Mouse (Mus musculus): ENCODE measurements around the gene Cenpx.
"Not testable (repeated sequence)": the region's sequence is repeated elsewhere in the genome, so short reads cannot be mapped to it uniquely, and the experiment has no call there.

The Cenpx gene

DNA sequence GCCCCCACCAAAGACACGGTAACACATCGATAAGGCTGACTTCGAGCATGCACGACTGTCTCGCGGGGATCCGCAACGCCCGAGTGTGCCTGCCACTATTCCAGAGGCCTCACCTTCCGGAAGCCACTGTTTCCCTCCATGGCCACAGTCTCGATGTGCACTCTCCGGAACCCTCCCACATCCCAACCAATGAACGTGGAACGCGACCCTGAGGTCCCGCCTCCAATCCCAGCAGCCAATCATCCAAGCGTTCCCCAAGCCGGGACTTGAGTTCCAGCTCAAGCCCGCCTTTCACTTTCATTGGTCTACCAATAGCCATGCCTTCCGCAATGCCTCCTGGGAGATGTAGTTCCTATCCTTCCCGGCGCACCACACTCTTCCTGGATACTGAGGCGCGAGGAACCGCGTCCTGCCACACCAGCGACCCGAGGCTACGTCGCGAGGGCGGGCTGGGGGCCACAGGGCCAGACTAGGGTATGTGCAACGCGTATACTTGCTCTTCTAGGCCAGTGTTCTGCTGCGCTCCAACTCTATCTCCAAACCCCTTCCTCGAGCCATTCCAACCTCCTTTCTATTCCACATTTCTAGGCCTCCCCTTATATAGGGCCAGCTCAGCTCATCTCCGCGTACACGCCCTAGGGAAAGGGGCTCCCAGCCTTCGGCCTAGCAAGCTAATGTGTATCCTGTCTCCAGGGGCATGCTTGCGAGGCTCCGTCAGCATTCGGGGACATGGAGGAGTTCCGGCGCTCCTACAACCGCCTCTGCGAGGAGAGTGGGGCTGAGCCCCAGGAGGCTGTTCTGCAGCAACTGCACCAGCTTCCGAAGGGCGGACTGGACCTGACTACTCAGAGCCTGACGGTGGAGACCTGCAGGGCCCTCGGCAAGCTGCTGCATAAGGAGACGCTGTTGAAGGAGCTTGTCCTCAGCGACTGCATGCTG lies at the start of gene Cenpx, which contains the start of gene Lrrc45:
TSS of gene Cenpx (minus strand) at position 159 of the 939 bp plus-strand sequence.
TSS of gene Lrrc45 (plus strand) at position 346 of the 939 bp plus-strand sequence.
- DNase-seq = peak; percentile 93

DNA sequence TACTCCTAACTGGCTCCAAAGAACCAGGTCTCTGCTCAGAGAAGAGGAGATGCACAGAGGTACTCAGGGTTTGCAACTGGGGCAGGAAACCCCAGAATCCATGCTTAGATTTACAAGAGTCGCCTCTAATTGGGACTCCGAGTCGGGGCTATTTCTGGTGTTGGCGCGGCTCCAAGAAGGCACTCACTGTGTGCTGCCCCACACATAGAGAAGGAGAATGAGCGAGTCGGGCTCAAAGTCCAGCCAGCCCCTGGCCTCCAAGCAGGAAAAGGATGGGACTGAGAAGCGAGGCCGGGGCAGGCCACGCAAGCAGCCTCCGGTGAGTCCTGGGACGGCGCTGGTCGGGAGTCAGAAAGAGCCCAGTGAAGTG lies 49.1 kb upstream of the Cenpx start, which contains the start of gene Hmga1b:
TSS of gene Hmga1b (plus strand) at position 123 of the 370 bp plus-strand sequence.
- not testable (repeated sequence) for DNase-seq

DNA sequence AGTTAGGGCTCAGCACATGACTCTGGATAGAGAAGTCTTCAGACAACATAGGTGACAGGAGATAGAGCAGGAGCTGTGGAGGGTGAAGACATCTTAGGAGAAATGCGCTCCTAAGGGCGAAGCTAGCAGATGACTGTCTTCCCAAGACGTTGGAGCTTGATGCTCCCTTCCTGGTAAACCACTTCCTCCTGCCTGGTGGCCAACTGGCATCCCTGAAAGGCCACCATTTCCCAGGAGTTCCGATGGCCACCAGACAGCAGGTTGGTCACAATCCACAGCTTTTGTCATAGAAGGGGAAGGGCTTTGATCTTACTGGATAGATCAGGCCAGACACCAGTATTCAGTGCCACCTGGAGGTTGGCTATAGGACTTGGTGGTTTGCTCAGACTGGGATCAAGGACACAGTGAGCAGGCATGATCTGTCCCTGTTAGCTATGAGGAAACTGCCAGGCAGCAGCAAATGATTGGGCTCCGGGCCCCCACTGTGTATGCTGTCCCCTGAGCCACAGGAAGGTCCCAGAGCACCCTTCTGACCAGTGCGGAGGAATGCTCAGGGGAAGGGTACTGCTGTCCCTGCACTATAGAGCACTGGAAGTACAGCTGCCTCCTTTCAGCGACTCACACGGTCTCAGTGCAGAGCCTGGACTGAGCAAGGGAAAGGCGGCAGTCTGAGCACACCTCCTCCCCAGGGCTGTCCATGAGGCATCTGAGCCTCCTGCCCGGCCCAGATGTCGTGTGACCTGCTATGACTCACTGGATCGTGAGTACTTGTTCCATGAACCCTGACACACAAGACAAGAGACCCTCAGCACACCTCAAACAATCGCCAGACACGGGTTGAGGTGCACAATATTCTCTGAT lies 48.5 kb upstream of the Cenpx start:
- no peak for DNase-seq

DNA sequence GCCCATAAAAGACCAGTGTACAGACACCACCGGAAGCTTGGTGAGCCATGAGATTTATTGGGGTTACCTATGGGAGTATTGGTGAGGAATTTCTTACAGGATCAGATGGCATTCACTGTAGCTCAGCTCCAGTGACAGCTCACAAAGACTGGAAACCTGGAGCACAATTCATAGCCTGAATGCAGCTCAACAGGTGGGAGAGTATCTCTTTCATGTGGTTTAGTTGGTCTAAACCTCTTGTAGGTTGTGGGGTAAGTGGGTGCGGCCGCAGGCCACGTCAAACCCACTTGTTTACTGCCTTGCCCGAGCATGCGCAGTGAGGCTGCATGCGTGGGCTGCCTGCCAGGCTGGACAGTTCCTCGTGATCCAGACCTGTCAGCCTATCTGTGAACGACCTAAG lies 46.7 kb upstream of the Cenpx start:
- DNase-seq = no peak

DNA sequence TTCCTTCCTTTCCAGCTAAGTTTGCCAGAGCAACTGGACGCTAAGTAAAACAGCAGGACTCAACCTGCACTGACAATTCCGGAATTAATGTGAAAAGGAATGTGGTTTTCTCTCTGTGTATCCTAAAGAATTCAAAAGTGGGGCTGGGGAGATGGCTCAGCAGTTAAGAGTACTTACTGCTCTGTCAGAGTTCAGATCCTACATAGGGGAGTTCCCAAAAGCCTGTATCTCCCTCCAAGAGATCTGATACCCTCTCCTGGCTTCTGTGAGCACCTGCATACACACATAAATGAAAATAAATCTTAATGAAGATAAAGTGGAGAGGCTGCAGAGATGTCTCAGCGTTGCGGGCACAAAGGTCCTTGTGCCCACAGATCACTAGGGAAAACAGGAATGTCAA lies 38.1 kb upstream of the Cenpx start:
- no peak for DNase-seq

DNA sequence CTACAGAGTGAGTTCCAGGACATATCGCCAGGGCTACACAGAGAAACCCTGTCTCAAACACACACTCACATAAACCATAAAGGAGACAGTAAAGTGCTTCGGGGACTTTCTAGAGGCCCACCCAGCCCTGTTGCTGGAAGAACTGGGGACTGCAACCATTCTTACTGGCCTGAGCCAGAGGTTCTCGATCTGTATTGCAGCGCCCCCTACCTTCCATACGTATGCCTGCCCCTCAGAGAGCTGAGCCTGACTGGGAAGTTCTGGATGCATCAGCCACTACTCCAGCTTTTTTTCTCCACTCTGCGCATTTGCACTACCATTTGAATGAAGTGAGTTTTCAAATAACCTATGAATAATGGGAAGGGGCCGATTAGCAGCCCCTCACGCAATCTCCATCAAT lies 35.9 kb upstream of the Cenpx start:
- DNase-seq = no peak

DNA sequence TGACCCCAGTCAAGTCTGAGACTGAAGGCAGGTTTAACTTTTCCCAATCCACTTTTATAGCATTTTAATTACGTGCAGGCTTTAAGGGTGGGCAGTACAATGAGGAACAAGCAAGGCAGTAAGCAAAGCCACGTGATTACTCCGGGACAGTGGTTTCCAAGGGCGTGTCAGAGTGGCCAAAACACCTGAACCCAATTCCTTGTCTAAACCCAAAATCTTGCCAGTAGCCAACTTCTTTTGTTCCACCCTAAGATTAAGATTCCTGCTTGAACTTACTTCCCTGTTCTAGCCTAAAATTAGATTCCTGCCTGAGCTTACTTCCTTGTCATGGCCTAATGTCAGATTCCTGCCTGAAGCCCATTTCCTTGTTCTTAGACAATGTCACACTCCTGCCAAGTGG lies 34.4 kb upstream of the Cenpx start:
- no peak for DNase-seq

DNA sequence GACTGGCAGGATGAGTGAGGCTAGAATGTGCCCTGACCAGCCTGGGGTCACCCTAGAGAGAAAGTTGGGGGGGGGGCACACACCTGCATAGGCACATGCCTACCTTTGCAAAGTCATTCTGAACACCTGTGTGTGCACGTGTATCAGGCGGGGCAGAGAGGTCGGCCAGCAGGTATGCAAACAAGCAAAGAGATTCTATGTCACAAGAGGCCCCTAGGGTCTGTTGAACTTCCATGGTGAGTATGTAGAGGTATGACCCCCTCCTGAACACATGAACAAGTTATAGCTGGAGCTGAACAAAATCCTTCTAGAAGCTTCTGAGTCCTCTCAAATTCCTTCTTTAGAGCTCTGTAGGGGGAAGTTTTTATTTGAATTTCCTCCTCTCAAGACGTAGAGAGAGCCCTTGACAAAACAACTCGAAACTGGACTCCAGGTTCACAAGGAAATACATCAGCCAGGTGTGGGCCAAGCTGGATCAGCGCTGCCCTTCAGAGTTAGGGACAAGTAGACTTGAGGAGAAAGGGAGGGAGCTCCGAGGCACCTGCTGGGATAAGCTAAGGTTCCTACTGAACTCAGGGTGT lies 30.7 kb upstream of the Cenpx start:
- DNase-seq = no peak

DNA sequence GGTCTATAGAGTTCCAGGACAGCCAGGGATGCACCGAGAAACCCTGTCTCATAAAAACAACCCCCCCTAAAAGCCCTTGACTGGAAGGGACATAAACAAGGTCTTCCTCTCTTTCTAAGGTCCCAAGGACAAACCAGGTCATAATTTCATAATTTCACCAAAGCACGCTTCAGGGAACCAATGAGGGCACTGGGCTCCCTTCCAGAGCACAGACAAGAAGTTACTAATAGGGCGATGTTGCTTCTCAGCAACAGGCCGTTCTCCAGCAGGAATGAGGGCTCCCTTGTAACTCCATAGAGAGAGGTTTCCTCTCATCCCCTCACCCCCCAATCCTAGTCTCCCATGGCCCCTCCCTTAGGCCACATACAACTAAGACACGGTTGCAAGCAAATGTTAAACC lies 27.4 kb upstream of the Cenpx start:
- DNase-seq = no peak

DNA sequence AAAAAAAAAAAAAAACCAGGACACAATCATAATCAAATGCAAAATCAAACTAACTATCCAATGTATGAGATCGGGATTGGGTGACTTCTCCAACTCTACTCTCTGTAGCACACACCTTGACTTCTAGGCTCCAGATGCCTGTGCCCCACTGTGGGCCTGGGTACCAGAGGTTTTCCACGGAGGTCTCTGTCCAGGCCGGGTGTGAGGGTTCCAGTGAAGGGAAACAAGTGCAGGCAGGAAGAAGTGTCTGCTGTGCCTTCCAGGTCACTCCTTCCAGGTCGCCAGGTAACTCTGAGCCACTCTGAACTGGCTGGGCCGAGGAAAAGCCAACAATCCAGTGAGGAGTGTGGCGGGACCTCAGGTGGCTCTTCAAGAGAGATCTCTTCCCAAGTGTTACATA lies 22.9 kb upstream of the Cenpx start:
- DNase-seq = no peak

DNA sequence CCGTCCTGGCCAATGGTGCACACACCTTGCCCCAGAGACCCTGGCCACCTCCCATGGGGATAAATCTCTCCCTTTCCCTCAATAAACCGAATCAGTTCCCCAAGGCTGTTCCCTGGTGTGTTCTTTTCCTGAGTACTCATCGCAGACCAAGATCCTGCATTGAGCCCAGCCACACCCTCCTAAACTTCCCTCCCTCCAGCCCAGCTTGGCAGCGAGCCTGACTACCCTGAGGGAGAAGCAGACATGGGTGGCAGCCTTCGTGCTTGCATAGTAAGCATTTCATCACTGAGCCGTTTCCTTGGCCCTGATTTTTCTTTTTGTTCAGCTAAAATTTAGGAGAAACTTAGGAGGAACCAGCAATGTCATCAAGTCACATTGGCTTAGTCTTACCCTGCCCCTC lies 20.0 kb upstream of the Cenpx start:
- no peak for DNase-seq

DNA sequence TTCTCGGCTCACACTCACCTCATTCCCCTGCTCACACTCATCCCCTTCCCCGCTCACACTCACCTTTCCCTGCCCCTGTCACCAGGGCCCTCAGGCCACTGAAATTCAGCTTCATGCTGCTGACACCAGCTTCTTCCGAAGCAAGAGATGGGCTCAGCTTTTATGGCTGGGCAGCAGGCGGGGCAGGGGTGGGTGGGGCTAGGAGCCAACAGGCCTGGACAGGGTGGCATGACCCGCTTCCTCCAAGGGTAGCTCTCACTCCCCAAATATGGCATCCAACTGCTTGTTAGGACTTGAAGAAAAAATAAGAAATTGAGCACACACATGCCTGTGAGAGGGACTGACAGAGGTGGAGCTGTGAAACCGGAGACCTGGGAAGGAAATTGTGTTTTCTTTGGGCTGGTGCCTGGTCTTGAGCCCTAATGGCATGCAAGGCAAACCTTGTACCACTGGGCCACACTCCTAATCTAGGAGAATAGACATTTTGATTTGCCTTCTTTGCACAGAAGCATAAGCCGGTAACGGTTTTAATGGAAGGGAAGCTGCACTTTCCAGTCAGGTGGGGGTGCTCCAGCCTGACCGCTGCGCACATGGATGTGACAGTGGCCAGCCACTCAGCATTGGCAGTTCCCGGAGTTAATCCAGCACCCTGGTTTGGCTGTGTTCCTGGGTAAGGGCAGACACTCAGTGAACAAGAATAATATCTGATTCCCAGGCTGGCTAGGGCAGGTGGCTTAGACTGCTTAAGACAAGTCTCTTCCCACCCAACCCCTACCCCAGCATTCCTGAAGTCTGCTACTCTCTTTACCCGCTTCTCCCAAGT lies 18.5 kb upstream of the Cenpx start, which contains the start of gene Cbr2:
TSS of gene Cbr2 (minus strand) at position 257 of the 823 bp plus-strand sequence.
- no peak for DNase-seq

DNA sequence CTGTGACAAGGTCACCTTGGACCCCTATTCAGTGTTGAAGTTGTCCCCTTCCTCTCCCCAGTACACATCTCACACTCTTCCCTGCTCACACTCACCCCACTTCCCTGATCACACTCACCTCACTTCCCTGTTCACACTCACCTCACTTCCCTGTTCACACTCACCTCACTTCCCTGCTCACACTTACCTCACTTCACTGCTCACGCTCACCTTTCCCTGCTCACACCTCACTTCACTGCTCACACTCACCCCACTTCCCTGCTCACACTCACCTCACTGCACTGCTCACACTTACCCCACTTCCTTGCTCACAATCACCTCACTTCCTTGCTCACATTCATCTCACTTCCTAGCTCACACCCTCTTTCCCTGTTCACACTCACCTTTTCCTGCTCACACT lies 17.9 kb upstream of the Cenpx start:
- DNase-seq = no peak

DNA sequence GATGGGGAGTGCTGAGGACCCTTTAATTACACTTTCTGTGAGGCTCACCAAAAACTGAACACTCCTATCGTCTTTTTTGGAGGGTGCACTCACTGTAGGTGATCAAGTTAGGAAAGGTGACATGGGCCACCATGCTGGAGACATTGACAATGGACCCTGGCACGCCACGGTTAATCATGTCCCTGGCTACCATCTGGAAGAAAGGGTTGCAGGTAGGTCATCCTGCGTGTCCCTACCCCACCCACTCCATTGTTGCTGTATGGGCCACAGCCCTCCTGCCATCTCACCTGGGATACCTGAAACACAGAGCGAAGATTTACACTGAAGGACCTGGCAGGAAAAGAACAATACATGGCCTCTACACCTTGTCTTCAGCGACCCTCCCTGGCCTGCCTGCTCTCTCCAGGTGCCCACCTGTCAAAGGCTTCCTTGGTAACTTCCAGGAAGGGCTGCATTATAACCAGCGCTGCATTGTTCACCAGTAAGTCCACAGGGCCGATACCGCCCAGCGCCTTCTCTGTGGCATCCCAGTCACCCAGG lies 16.9 kb upstream of the Cenpx start:
- DNase-seq = no peak

DNA sequence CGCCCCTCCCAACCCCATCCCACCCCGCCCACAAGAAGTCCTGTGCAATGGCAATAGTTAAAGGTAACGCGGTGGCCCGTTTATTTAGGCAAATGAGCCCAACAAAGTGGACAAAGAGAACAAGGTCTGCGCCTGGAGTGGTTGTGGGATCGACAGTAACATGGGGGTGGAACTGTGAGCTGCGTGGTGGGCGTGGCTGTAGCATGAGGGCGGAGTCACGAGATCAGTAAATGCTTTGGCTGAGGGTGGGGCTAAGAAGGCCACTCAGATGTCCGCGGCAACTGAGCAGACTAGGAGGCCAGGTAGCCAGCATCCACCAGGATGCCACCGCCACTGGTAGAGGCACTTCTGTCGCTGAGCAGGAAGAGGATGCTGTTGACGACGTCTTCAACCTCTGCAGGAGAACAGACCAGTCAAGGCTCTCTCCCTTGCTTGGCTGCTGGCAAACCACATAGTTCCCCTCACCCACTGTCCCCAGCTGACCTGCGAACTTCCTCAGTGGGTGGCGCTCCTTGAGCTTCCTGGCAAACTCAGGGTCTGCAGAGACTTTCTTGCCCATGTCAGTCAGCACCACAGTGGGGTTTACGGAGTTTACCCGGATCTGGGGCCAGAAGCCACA lies 16.0 kb upstream of the Cenpx start:
- not testable (repeated sequence) for DNase-seq

DNA sequence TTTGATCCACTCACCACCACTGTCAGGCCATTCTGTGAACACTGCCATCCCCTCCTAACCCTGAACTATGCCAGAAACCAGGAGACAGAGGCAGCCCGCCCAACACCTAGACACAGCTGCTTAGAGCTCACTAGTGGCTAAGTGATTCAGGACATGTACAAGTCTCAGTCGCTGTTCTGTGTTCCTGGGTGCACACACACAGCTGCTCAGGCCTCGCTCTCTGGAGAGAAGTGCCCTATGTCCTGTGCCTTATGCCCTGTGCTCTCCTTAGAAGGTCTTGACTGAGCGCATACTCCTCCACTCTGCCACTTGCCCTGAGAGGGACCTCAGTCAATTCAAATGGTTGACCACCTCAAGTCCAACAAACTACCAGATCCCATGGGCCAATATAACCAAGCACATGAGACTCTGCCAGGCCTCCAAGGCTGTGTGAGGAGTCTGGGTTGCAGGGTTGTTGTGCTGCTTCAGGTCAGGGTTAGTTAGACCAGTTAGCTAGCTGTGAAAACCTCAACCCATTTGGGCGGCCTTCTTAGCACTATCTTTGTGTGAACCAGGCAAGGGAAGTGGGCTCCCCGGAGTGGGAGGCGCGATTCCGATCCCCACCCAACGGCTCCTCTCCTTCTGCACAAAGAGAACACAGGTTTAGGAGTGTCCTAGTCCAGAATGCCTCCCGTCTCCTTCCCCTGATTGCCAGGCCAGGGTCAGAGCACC lies 15.1 kb upstream of the Cenpx start:
- DNase-seq = no peak

DNA sequence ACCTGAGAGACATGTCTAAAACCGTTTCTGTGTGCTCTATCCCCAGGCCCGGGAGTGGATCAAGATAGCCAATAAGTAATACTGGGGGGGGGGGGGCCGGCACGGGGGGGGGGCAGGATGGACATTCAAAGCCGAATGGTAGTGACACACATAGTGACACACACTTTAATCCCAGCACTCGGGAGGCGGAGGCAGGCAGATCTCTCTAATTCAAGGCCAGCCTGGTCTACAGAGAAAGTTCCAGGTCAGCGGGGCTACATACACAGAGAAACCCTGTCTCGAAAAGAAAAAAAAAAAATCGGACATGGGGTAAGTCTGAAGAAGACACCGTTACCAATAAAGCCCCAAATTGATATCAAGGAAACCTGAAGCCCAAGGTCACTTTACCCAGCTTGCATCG lies 14.0 kb upstream of the Cenpx start:
- DNase-seq = no peak

DNA sequence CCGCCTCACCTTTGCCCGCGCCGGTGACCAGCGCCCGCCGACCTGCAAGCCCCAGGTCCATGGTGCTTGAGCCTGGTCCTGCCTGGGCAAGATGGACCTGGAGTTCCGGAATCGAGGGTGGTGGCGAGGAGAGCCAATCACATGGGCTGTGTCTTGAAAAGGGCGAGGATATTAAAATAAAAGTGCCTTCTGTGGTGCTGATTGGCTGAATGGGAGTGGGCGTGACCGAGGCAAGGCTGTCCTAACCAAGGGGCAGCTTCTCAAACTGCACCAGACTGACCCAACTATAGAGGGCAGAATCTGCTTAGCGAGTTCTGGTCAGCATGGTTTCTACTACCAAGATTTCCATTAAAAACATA lies 13.6 kb upstream of the Cenpx start, which contains the start of gene Dcxr:
TSS of gene Dcxr (minus strand) at position 113 of the 359 bp plus-strand sequence.
- DNase-seq = peak; percentile 68

DNA sequence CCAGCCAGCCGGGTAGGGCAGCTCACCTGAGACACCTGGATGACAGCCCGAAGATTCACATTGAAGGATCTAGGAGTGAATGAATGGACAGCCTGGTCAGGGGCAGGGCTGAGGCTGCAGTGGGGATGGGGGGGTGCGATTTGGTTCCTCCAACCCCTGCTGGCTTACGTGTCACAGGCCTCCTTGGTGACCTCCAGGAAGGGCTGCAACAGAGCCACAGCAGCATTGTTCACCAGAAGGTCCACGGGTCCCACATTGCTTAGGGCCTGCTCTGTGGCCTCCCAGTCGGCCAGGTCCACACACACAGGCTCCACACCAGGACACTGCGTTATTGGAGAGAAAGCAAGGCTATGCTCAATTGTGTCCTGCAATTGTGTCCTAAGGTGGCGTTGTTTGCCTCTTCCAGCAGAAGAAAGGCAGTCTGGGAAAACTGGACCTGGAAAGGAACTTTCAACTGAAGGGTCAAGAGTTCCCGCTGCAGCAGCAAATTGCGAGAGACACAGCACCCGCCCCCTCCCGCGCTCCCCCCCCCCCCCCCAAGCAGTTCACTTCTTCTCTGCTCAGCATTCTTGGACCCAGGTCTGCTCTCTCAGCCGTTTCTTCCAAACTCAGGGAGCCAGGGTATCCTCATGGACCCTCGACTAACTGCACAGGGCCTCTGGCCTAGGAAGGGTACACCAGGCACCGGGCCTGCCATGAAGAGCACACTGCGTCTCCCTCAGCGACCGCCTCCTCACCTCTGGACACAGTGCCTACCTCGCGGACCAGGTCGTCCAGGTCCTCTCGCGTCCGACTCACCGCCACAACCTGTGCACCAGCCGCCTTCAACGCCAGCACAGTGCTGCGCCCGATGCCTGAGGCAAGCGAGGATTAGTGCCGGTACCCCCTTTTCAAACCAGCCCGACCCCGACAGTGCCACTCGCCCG lies 13.0 kb upstream of the Cenpx start:
- DNase-seq = peak; percentile 1

DNA sequence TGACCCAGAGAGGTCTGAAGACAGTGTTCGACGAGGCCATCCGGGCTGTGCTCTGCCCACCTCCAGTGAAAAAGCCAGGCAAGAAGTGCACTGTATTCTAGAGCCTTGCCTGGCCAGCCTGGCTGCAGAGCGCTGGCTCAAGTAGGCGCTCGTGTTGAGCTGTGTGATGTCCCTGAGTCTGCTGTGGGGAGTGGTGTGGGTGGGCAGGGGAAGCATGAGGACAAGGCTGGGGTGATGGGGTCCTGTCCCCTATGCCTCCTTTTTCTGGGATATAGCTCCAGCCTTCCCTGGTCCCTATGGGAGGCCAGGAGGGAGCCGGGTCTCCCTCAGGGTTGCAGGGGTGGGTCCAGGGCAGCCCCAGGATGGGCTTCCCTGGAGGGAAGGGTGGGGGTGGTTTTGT lies 10.0 kb upstream of the Cenpx start:
- peak; percentile 2 for DNase-seq
